Mouse (Mus musculus): Measurements from ENCODE around the gene Wars2.

The Wars2 gene

DNA sequence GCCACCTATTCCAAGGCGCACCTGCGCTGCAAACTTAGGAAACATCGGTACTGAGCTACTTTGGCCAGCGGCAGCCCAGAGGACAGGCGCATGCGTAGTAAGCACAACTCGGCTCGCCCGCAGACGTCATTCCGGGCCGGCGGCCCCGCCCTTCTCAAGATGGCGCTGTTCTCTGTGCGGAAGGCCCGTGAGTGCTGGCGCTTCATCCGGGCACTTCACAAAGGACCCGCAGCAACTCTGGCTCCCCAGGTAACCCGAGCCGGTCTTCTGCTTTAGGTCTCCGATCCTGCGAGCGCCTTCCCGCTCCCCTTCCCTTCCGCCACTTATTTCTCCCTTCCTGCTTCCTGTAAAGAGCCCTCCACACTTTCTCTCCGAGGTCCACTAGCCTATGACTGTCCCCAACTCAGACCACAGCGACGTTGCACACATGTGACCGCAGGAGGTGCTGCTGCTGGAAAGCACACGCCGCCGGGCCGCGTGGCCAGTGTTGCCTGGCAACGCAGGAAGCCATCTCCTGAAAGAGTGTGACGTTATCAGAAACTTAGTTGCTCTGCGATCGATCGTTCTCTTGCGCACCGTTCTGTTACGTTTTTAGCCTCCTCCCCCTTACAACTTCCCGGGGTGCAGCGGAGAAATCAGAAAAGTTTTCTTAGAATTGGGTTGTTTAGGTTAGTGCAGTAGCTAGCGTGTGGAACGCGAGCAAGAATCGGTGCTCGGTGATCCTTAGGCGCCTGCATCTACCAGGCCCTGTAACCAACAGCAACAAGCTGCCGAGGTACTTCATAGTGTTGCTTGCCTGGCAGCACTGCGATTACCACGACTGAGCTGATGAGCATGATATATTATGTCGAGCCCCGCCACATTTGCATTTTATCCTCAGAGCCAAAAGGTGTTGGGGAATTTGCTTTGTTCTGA, at the start of gene Wars2:
Wars2 (plus strand) TSS at position 129 of the 915 bp plus-strand sequence.
- DNase-seq = peak; percentile 94 to 96

DNA sequence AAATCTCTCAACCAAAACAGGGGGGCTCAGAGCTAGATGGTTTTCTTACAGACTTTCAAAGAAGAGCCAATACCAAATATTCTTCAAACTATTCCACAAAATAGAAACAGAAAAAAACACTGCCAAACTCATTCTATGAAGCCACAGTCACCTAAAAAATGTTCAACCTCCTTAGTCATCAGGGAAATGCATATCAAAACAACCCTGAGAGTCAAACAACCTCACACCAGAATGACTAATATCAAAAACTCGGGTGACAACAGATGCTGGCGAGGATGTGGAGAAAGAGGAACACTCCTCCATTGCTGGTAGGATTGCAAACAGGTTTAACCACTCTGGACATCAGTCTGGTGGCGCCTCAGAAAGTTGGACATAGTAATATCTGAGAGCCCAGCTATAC, 44.1 kb upstream of the Wars2 start:
- DNase-seq = no peak

DNA sequence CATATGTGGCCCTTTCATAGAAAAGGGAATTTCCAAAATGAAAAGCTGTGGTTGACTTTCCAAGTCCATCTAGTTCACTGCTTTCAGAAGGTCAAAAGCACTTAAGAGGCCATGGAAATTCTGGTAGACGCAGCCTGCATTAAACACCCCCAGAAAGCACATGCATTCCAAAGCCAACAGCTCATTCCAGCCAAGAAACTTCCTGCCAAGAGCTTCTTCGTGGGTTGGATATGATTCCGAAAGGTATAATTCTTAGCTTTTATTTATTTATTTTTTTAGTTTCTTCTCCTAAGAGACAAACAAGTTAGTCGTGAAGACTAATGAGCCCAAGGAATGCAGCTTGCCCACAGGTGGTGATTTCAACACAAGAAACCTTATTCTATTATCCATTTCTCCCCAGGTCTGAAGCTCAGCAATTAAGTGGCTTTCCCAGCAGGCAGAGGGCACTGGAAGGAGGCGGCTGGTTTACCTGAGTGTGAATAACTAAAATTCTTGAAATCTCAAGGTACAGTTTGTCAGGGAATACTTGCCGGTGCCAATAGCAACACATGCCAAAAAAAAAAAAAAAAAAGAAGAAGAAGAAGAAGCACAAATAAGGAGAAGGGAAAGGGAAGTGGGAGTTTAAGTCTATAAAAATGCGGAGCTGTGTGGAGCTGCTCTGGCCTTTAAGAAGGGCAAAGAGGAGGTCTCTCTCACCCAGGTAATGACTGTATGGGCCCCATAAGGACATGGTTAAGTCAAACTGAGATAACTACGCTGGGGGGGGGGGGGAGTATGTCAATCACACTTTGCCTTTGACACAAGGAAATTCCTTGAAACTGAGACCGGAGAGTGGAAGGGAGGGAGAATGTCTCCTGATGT, 30.3 kb upstream of the Wars2 start:
- peak in 1 of 2 experiments; percentile 42 for DNase-seq

DNA sequence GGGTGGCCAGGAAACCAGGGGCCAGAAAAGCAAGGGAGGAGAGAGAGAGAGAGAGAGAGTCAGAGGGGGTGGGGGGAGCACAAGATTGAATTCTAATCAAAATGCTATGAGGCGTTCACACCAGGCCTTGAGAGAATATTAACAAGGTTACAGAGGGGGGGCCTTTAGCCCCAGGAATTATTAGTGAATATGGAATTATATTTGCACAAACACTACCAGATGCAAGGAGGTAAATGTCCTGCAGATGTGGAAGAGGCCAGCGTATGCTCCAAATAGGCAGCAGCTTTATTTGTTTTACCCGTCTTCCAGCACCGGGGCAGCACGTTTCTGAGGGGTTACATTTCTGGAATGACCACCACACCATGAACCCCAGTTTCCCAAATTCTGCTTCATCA, 29.7 kb upstream of the Wars2 start:
- no peak for DNase-seq

DNA sequence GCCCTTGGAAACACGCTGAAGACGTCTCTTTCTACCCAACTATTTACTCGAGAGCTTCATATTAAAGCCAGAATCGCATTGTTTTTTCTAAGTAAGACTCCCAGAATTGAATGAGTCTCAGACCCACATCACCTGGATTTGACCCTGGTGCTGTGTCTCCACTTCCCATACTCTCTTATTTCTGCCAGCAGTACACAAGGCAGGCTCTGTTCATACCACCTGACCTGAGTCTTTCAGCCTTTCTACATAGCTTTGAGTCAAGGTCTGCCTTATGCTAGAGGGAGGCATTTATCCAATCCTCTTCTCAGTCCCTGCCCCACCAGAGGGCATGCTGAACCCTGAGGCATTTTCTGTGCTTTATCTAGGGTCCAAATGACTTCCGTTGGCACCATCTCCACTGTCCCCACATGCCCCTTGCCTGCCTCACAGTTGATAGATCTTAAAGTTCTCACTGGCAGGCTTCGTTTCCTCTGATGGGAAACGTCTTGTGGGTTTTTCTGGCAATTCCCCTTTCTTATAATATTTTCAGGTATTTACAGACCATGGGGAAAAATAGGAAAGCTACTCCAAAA, 27.5 kb upstream of the Wars2 start:
- no peak for DNase-seq

DNA sequence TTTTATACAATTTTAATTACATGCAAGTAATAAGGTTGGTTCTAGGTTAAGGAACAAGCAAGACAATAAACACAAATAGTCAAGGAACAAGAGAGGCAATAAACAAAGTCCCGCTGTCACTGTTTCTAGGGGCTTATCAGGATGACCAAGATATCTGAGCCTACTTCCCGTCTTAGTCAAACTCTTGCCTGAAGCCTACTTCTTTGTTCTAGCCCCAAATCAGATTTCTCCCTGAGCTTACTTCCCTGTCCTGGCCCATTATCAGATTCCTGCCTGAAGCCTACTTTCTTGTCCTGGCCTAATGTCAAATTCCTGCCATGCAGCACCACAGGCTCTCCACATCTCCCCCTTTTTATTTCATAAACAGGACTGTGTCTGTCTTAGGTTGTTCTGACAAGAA, 19.9 kb upstream of the Wars2 start:
- no peak for DNase-seq

DNA sequence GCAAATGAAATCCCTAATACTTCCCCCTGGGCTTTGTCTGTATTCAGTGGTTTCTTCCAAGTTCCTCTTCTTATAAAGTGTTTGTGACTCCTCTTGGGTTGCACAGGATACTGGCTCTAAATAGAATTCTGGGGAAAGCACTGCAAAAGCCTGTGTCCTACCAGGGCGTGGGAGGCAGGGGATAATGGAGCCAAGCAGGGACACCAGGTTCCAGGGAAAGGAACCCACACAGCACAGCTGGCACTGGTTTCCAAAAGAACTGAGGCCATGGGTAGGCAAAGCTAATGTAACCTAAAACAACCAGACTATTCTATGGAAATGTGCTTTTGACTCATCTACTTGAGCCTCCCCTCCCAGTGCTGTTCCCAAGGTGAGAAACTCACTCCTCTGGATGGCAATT, 10.3 kb upstream of the Wars2 start:
- no peak for DNase-seq

DNA sequence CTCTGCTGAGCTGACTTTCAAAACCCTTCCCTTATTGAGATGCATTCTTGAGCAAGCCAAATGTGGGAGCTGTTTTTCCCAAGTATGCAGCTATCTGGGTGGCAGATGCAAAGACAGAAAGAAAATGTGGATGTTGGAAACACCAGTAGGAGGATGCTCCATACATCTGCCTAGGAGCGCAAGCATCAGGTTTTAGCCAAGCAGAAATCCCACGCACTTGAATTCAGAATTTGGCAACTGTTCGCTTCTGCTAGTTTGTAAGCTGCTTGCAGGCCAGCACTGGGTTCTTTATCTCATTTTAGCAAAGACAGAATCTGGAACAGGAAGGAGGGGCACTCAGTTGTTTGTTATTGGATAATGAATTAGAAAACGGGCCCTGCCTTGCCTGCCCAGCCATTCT, 8.9 kb upstream of the Wars2 start:
- no peak for DNase-seq

DNA sequence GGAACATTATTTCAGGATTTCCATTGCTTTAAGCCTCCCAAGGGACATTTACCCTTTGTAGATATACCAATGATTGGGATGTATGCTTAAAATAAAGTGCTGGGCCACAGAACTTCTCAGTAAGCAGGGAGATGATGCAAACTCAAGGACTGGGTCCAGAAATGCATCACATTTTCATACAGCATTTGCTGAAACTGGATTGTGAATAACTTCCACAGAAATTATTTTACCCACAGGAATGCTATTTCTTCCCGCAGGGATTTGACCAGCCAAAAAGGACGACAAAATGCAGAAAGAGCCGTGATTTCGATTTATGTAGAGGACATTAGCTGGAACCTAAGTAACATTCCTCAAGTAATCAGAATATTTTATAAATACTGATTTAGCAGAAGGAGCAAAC, 7.0 kb upstream of the Wars2 start:
- DNase-seq = no peak

DNA sequence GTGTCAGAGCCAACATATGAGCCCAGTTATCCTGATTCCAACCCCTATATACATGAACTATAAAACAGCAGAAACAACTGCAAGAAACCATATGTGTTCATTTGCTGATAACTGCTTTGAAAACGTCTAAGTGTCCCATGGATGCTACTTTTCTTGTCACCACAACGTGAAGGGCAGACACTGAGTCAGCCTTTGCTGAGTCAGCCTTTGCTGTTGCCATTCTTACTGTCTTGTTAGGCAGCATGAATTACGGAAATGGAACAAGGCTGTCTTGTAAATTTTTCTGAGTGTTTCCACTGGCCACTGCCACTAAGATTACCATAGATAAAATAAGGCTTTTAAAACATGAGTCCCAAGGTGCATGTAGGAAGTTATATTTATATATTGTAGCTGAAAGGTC, 7.0 kb downstream of the Wars2 start:
- no peak for DNase-seq

DNA sequence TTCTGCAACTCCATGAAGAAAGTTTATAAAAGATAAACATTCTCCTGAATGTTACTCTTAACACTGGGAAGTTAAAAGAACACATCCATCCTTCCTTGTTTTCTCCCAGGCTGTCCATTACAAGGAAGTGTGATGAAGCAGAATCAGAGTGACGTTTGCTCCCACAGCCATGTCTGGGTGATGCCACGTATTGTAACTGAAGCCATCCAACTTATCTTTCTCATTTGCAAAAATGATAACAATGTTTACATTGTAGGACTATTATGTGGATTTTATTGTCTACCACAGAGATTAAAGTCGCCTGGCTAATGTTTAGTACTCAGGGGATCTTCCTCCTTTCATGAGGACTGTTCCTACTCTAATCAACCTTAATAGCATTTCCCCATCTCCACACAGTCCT, 8.2 kb downstream of the Wars2 start:
- no peak for DNase-seq

DNA sequence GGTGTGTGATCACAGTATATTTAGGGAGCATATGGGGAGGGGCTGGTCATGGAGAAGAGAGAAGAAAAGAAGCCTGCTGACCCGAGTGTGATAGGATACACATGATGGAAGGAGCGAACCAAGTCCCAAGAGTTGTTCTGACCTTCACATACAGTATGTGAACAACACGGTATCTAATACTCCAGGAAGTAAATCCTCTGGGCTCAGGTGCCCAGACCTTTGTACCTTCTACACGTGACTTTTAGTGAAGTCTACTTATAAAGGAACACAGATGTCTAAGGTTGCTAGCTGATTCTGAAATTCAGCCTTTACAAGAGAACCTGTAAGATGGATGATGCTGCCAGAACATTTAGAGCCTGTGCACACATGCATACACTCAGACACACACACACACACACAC, 15.4 kb downstream of the Wars2 start:
- no peak for DNase-seq

DNA sequence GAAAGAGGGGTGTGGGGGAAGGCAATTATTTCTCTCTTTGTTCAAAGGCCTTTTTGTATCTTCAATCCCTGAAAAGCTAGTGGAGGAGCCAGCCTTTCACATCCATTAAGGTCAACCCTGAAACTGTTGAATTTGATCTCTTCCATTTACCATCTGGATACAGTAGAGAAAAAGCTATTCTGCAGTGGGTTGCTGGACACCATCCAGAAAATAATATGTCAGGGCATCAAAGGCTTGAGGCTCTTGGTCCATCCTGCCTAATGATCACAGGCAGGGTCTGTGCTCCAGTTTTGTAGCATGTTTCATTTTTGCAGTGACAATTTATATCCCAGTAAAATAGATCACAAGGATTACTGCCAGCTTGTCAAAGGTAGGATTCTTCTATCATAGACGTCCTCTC, 16.1 kb downstream of the Wars2 start:
- no peak for DNase-seq

DNA sequence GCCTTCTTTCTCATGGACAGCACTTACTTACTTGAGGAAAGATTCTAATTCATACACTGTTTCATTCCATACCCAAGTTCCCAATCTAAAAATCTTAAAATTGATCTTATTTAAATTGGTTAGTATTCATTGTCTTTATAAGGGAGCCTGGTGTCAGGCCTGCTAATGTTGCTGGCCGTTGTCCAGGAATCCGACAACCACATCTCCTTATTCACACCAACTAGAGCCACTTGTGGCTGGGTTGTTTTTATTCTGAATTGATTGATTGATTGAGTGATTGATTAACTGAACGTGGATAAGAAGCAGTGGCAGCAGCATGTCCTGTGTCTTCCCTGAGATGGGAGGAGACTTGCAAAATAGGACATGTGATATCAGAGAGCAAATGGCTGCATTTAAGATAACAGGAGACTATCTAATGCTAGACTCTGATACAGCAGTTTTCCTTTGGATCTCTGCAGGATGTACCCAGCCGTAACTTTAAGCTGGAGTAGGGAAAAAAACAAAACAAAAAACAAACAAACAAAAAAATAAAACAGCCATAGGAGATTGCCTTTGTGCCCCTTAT, 16.7 kb downstream of the Wars2 start:
- no peak for DNase-seq

DNA sequence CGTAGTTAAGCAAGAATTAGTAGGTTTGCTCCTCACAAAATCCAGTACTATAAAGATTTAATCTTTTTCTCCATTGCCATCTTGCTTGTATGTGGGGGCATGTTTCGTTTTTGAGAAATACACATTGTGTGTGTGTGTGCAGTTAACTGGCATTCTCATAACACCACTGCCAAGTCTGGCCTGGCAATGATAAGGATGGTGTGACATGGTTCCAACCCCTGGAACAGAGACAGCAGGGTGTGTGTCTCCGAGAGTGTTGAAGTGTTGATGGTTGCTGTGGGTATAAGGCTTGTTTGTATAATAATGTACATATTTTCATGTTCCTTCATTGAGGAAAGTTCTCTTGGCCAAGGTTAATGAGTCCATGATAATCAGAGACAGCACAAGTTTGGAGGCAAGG, 19.1 kb downstream of the Wars2 start:
- DNase-seq = no peak

DNA sequence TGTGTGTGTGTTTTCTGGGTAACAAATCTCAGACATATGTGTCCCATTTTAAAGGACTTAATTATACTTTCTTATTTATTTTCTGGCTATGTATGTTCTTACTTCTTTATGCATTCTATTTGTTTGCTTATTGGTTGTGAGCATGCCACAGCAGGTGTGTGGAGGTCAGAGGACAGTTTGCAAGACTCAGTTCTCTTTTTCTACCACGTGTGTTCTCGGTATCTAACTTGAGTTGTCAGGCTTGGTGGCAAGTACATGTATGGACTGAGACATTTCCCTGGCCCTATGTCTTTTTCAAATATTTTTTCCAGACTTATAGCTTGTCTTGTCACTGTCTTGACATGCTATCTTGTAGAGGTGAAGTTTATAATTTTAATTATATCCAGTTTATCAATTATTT, 21.3 kb downstream of the Wars2 start:
- DNase-seq = no peak

DNA sequence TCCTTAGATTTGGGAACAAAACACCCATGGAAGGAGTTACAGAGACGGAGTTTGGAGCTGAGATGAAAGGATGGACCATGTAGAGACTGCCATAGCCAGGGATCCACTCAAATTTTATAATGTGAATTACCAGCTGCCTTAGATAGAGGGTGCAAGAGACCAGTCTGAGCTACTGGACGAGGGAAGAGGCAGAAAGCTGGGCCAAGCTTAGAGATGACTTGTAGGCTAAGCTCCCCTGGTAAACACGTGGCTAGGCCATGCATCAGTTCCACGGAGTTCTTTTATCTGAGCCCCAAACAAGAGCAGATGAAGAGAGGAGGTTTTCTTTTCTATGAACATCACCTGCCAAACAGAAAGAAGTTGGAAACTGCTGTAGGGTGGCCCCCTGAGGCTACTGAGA, 26.9 kb downstream of the Wars2 start:
- no peak for DNase-seq

DNA sequence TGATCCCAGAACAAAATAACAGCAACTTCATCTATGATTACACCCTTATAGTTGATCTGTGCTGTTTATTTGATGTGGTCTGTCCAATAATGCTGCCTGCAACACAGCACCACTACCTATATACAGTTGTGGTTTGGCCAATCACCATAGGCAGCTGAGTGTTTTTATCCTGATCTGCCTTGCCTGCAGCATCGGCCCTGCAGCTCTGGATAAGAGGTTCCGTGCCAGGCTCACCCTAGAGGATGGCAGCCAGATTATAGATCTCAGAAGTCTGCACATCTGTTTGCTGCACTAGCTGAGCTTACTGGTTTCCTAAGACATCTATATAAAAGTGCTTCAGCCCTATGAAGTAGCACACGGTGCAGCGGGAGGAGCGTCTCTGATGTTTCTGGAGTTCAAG, 32.3 kb downstream of the Wars2 start:
- no peak for DNase-seq

DNA sequence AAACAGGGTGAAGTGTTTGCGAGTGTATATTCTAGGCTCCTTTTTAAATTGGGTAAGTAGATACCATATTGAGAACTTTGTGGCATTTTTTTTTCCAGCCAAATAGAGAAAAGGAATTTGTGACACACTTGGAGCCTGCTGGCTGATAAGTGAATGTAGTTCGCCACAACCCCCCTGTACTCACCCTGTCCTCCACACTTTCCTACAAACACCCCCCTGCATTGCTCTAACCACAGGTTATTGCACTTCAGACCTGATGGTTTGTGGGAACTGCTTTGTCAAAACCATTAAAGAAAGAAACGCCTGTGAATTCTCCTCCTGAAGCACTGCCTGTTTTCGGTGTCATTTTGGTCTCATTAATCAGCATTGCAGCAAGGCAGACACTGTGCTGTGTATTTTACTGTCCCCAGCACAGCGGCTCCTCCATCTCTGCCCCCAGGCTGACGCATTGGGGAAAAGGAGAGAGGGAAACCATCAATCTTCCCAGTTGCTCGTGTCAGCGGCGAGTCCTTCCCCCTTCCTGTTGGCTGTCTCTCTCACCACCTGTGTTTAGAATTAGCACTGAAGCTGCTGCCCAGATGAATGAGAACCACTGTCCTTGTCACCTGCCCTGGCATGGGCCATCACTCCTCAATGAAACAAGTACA, 33.9 kb downstream of the Wars2 start:
- DNase-seq = no peak

DNA sequence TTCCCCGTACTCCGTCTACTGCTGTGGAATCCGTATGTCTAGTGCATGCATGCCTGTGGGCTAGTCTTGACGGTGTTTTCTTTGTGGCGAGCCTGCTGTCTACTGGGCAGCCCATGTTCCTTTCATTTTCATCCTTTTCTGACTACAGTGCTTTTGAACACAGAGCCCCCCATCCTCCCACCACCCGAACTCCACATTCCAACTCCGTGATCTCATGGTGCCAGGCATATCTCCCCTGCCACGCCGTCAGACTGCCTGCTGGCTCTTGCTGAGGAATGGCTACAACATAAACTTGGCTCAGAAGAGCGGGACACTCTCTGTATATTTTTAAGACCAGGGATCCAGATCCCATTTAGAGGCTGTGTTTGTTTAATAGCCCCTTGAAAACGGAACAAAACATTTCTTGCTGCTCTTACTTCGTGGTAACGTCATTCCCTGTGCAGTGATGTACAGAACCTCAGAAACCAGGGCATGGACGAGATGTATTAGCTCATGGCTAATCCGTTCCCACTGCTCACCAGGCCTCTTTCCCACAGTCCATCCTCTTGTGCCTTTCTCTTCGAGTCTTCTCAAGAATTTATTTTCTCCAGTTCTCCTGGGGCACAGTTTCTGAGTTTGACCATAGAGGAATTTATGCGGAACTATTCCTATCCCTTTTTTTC, 42.6 kb downstream of the Wars2 start:
- no peak for DNase-seq

DNA sequence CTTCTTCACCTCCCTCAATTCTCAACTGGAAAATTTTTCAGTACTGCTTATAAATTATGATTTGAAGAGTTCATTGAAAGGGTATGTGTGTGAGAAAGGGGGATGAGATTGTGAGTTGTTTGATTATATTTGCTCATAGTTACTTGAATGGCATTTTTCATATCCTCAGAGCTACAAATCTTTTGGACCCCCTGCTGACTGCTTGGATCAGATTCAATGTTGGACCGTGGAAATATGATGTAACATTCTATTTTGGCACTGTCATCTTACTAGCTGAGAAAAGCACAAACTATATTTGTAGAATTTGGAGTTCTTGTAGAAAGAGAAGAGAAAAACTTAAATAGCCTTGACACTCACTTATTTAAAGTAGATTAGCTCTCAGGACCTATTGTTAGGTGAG, 43.5 kb downstream of the Wars2 start:
- no peak for DNase-seq

DNA sequence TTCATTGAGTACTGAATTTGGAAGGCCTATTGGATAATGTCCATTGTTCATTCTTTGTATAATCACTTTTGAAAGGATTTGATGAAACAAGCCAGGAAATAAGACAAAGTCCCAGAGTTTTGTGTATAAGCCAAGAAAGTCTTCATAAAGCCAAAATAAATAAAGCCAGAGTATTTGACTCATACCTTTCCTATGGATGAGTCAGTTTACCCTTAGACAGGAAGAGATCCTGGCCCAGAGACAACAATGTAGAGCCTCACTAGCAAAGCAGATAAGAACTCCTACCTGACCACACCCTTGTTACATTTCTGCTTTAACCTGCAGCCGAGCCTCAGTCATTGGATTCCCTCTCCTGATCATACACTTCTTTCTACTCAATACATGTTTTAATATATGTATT, 47.2 kb downstream of the Wars2 start:
- DNase-seq = no peak

All from kidney, adult 8-10 months (tissue).